Mouse (Mus musculus) liver, embryonic 13.5 days (tissue): ENCODE results near the gene Satb1. TPM values are rescaled to one million over a fixed set of nuclear protein-coding genes. Genes with fewer than 3 reads are reported as not detected.

Experiments used
- ATAC-seq: fragments of 200-750 bp; cut with Nextera tagmentation; 2 replicates; pipeline ENCODE4 v1.8.0; 2017; ENCODE audit warnings: low read depth, mild to moderate bottlenecking, moderate number of reproducible peaks, moderate library complexity
- DNase-seq: peaks from one replicate; pipeline ENCODE4 v3.0.0; 2022
- H3K27ac ChIP-seq: fragments of 300-500 bp; sonication (generic); 2 replicates; pipeline ENCODE4 v1.5.1; 2015; ENCODE audit warnings: moderate library complexity, mild to moderate bottlenecking, inconsistent platforms
- H3K27me3 ChIP-seq: fragments of 300-500 bp; sonication (generic); 2 replicates; pipeline ENCODE4 v1.6.1; 2015; ENCODE audit warnings: mild to moderate bottlenecking, inconsistent platforms
- H3K36me3 ChIP-seq: fragments of 300-500 bp; sonication (generic); 2 replicates; pipeline ENCODE4 v1.6.1; 2015; ENCODE audit warnings: mild to moderate bottlenecking, inconsistent platforms
- H3K4me1 ChIP-seq: fragments of 300-500 bp; sonication (generic); replicated peaks from 2 replicates; pipeline ENCODE4 v1.6.1; 2015; ENCODE audit warnings: inconsistent platforms
- H3K4me2 ChIP-seq: fragments of 300-500 bp; sonication (generic); 2 replicates; pipeline ENCODE4 v1.6.1; 2015; ENCODE audit warnings: inconsistent platforms, mild to moderate bottlenecking, moderate library complexity
- H3K4me3 ChIP-seq: fragments of 300-500 bp; sonication (generic); replicated peaks from 2 replicates; pipeline ENCODE4 v1.5.1; 2015; ENCODE audit warnings: mild to moderate bottlenecking, inconsistent platforms
- H3K9ac ChIP-seq: fragments of 300-500 bp; sonication (generic); 2 replicates; pipeline ENCODE4 v1.6.1; 2015; ENCODE audit warnings: mild to moderate bottlenecking, inconsistent platforms
- H3K9me3 ChIP-seq: fragments of 300-500 bp; sonication (generic); replicated peaks from 2 replicates; pipeline ENCODE4 v1.6.1; 2016; ENCODE audit warnings: inconsistent platforms
- WGBS: fragments of 180-500 bp; shearing (Covaris S2); methylation state at CpG from one replicate; pipeline ENCODE4 v1.1.7; 2015; ENCODE audit not compliant: insufficient replicate concordance; 5-methylcytosine and 5-hydroxymethylcytosine counted together
- polyA plus RNA-seq: library from polyadenylated mRNA; unstranded; fragments of >200 nt; fragmentation: Nextera tagmentation; extraction: Ambion mirVana; gene quantifications from 2 replicates; pipeline ENCODE4 v1.2.1, GENCODE M21; 2015

Satb1 gene
- polyA plus RNA-seq, 1 experiment from 2014 or later, result 1.6 TPM

GRCm38 (mm10) chr17:51790387-51791060 lies 42.6 kb downstream of the Satb1 start:
- ATAC-seq, result no peak
- Histone ChIP-seq H3K4me3 (no peak overlapping the region), H3K27ac (no peak overlapping the region), H3K4me2 (no peak overlapping the region), H3K36me3 (no peaks in the 10 kb centered on the region), H3K9me3 (no peaks in the 10 kb centered on the region), H3K4me1 (no peaks in the 10 kb centered on the region), H3K27me3 (no peaks in the 10 kb centered on the region), H3K9ac (no peak overlapping the region)
- DNase-seq, result no peak
- 40% methylated on average over 8 of the region's 8 CpGs for WGBS

GRCm38 (mm10) chr17:51789777-51790176 lies 43.3 kb downstream of the Satb1 start:
- 74% methylated on average over 6 of the region's 6 CpGs for WGBS
- no peaks in the 10 kb centered on the region for H3K4me1 ChIP-seq
- no peaks in the 10 kb centered on the region for H3K27me3 ChIP-seq
- no peaks in the 10 kb centered on the region for H3K9me3 ChIP-seq
- DNase-seq (no peak), ATAC-seq (no peak)
- no peak overlapping the region for H3K9ac ChIP-seq
- H3K27ac ChIP-seq, result no peak overlapping the region
- no peak overlapping the region for H3K4me3 ChIP-seq
- no peak overlapping the region for H3K4me2 ChIP-seq
- H3K36me3 ChIP-seq, result no peaks in the 10 kb centered on the region

- H3K4me1 ChIP-seq, result no peaks in the 10 kb centered on the region
- no peak overlapping the region for H3K4me3 ChIP-seq
- no peak overlapping the region for H3K27ac ChIP-seq
- no peak overlapping the region for H3K4me2 ChIP-seq
- H3K9me3 ChIP-seq, result no peaks in the 10 kb centered on the region
- H3K9ac ChIP-seq, result no peak overlapping the region
- DNase-seq (no peak), ATAC-seq (no peak)
- H3K36me3 ChIP-seq, result no peaks in the 10 kb centered on the region
- WGBS, result 66% methylated on average over 4 of the region's 4 CpGs
- no peaks in the 10 kb centered on the region for H3K27me3 ChIP-seq
Measured at GRCm38 (mm10) chr17:51789098-51789497, 44.0 kb downstream of the Satb1 start.

GRCm38 (mm10) chr17:51787955-51788354 lies 45.1 kb downstream of the Satb1 start:
- Histone ChIP-seq H3K27me3 (no peaks in the 10 kb centered on the region), H3K36me3 (no peaks in the 10 kb centered on the region), H3K4me2 (no peak overlapping the region), H3K9me3 (no peaks in the 10 kb centered on the region), H3K9ac (no peak overlapping the region), H3K27ac (no peak overlapping the region), H3K4me3 (no peak overlapping the region), H3K4me1 (no peaks in the 10 kb centered on the region)
- ATAC-seq (no peak), DNase-seq (no peak)
- 70% methylated on average over 2 of the region's 2 CpGs for WGBS

GRCm38 (mm10) chr17:51786050-51786449 lies 47.0 kb downstream of the Satb1 start:
- Histone ChIP-seq H3K27ac (no peak overlapping the region), H3K4me1 (no peaks in the 10 kb centered on the region), H3K36me3 (no peaks in the 10 kb centered on the region), H3K9ac (no peak overlapping the region), H3K9me3 (no peaks in the 10 kb centered on the region), H3K4me3 (no peak overlapping the region), H3K4me2 (no peak overlapping the region), H3K27me3 (no peaks in the 10 kb centered on the region)
- DNase-seq (no peak), ATAC-seq (no peak)
- WGBS, result 64% methylated on average over 2 of the region's 2 CpGs

DNA sequence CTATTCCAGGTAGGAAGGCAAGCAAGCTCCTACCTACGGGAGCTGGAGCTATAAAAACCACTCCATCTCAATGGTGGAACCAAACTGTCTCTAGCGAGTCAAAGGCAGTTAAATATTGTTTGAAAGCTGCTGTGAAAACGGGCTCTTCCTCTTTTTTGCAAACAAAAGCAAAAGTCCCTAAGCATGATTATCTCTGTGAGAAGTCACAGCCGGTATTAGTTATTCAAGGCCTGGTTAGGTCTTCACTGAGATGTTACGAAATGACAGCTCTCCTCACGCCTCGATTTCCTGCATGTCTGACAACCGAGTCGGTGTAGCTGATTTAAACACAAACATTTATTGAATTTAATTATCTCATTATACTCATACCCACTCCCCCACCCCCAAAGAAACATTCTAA lies 48.2 kb downstream of the Satb1 start:
- Histone ChIP-seq H3K9me3 (no peaks in the 10 kb centered on the region), H3K4me2 (no peak overlapping the region), H3K4me1 (no peaks in the 10 kb centered on the region), H3K36me3 (no peaks in the 10 kb centered on the region), H3K4me3 (no peak overlapping the region), H3K27ac (no peak overlapping the region), H3K27me3 (no peaks in the 10 kb centered on the region), H3K9ac (no peak overlapping the region)
- DNase-seq, result no peak
- no peak for ATAC-seq
- 39% methylated on average over 9 of the region's 9 CpGs for WGBS

- Histone ChIP-seq H3K4me3 (no peak overlapping the region), H3K27ac (no peak overlapping the region), H3K36me3 (no peaks in the 10 kb centered on the region), H3K9me3 (no peaks in the 10 kb centered on the region), H3K4me2 (no peak overlapping the region), H3K4me1 (no peaks in the 10 kb centered on the region), H3K27me3 (no peaks in the 10 kb centered on the region), H3K9ac (no peak overlapping the region)
- ATAC-seq, result no peak
- 53% methylated on average over 8 of the region's 8 CpGs for WGBS
- no peak for DNase-seq
Measured at GRCm38 (mm10) chr17:51783591-51784279, 49.4 kb downstream of the Satb1 start.

- no peaks in the 10 kb centered on the region for H3K27me3 ChIP-seq
- no peak overlapping the region for H3K9ac ChIP-seq
- DNase-seq (no peak), ATAC-seq (no peak)
- no peaks in the 10 kb centered on the region for H3K4me1 ChIP-seq
- 80% methylated on average over 11 of the region's 11 CpGs for WGBS
- H3K4me2 ChIP-seq, result no peak overlapping the region
- no peak overlapping the region for H3K4me3 ChIP-seq
- no peaks in the 10 kb centered on the region for H3K36me3 ChIP-seq
- H3K9me3 ChIP-seq, result no peaks in the 10 kb centered on the region
- H3K27ac ChIP-seq, result no peak overlapping the region
Measured at GRCm38 (mm10) chr17:51780036-51780435, 53.1 kb downstream of the Satb1 start.

GRCm38 (mm10) chr17:51778961-51779360 lies 54.1 kb downstream of the Satb1 start:
- Histone ChIP-seq H3K9me3 (no peaks in the 10 kb centered on the region), H3K27ac (no peak overlapping the region), H3K27me3 (no peaks in the 10 kb centered on the region), H3K4me2 (no peak overlapping the region), H3K4me3 (no peak overlapping the region), H3K4me1 (no peaks in the 10 kb centered on the region), H3K9ac (no peak overlapping the region), H3K36me3 (no peaks in the 10 kb centered on the region)
- DNase-seq (no peak), ATAC-seq (no peak)
- WGBS, result 59% methylated on average over 2 of the region's 2 CpGs

DNA sequence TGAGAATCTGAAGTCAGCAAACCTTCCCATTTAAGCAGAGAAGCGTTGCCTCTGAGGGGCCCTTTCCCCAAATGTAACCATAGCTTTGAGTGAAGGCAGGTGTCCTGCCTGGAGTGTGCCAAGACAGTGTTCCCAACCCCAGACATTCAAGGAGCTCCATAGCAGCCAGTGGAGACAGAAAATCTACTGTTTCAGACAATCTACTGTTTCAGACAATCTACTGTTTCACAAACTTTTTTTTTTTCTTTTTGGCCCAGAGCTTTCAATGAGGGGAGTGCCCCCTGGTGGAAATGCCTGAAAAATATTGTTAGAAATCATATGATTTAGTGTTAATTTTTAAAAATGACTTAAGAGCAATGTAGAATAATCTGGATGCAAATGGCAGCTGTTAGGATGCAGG lies 55.3 kb downstream of the Satb1 start:
- Histone ChIP-seq H3K4me1 (no peaks in the 10 kb centered on the region), H3K27ac (no peak overlapping the region), H3K27me3 (no peaks in the 10 kb centered on the region), H3K9me3 (no peaks in the 10 kb centered on the region), H3K36me3 (no peaks in the 10 kb centered on the region), H3K4me3 (no peak overlapping the region), H3K9ac (no peak overlapping the region), H3K4me2 (no peak overlapping the region)
- 76% methylated on average over 1 of the region's 1 CpGs for WGBS
- no peak for DNase-seq
- ATAC-seq, result no peak

DNA sequence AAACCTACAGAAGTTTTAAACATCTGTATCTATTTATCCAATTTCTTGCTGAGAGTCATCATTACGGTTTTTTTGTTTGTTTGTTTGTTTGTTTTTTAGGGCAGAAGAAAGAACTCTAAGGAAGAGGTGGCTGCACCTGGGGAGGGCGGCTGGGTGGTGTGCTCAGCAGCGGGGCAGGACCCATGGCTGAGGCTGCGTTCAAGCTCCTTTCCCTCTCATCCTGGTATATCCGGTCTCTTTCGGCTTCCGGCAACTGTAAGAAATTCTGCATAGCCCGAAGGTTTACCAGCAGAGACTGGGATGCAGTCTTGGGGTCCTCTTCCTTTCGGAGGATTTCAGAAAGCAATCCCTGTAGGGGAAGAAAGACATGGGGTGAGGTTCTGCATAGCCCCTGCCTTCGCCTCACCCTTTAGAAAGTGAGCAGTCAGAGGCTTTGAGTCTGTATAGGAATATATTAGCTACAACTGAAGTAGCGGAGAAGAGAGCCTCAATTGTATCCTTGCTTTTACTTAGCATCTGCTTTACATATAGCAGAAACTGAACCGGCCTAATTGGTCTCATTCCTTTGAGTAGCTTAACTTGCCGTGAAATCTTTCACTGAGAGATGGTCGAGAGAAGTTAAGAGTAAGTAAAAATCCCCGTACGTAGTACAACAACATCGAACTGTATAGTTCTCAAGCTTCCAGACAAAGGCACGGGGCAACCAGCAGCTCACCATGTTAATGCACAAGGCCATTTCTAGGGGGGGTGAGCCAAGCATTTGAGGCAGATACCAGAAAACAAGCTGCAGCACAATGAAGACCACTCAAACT lies 57.8 kb downstream of the Satb1 start:
- ATAC-seq, result no peak
- Histone ChIP-seq H3K36me3 (no peaks in the 10 kb centered on the region), H3K27me3 (no peaks in the 10 kb centered on the region), H3K4me1 (no peaks in the 10 kb centered on the region), H3K9me3 (no peaks in the 10 kb centered on the region), H3K9ac (no peak overlapping the region), H3K4me2 (no peak overlapping the region), H3K4me3 (no peak overlapping the region), H3K27ac (no peak overlapping the region)
- WGBS, result 77% methylated on average over 18 of the region's 18 CpGs
- DNase-seq, result no peak
